Comparison of ENCODE assay signal across 12 mouse cellular contexts in the genomic region with DNA sequence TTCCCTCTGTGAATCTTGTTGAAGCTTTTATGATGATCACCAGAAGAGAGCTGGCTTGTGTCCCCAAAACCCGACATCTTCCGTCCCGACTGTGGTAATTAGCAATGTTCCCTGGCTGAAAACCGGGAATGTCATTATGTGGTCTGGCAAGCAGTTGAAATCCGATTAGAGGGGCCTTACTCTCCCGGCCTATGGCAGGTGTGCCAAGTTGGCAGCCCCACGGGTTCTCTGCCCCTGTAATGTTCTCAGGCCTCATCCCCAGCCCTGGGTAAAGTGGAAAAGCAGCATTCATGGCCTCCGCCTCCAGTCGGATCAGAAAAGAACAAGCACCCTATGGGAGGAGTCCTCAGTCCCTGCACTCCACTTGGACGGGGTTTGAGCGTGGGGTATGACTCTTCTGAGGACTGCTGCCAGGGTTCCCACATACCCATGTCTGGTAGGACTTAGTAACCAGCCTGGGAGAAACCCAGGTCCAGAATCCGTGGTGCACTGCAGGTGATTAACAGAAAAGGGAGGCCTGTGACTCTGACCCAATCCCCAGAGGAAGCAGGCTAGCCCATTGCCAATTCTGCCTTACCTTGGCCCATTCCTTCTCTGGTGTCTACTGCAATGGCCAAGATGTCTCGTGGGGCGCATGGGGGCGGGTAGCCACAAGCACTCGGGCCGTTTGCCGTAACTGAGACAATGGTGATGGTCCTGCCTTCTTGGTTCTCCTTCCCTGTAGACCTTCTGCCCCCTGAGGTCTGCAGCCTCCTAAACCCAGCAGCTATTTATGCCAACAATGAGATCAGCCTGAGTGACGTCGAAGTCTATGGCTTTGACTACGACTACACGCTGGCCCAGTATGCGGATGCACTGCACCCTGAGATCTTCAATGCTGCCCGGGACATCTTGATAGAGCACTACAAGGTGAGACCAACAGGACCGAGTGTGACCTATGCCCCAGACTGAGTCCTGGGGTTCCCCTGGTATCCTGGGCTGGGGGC. TPM values are rescaled to one million over a fixed set of nuclear protein-coding genes. Genes with fewer than 3 reads are reported as not detected.
DNase-seq lines count a peak whose midpoint lies in the region; ATAC-seq lines count a peak whose summit lies in the region.
"Had no signal": no experiment of that assay in that cellular context is flagged by ENCODE, and none has a peak within 500 bp of the region (broad histone marks: within the 10 kb centered on the region; RNA-seq: fewer than 3 reads in every experiment).

No protein-coding gene starts in this region.

- no peaks in the 10 kb centered on the region for H3K9me3 ChIP-seq in embryonic facial prominence, embryonic 13.5 days
- H3K9me3 ChIP-seq in embryonic facial prominence, embryonic 10.5 days: no peaks in the 10 kb centered on the region
- no peaks in the 10 kb centered on the region for H3K9me3 ChIP-seq in forebrain, embryonic 15.5 days
- H3K9me3 ChIP-seq: liver, embryonic 13.5 days; neural tube, embryonic 13.5 days had no signal

- H3K4me3 ChIP-seq in embryonic facial prominence, embryonic 13.5 days: no peak overlapping the region
- H3K4me3 ChIP-seq in embryonic facial prominence, embryonic 10.5 days: no peak overlapping the region
- H3K4me3 ChIP-seq in forebrain, embryonic 15.5 days: no peak overlapping the region

- peak overlapping the region; percentile 84 for H3K4me2 ChIP-seq in embryonic facial prominence, embryonic 13.5 days
- H3K4me2 ChIP-seq in forebrain, embryonic 15.5 days (replicated peaks): no peak overlapping the region

- peaks cover 42% of the 10 kb centered on the region for H3K4me1 ChIP-seq in embryonic facial prominence, embryonic 13.5 days
- H3K4me1 ChIP-seq in embryonic facial prominence, embryonic 10.5 days: peaks cover 60% of the 10 kb centered on the region
- peaks cover 57% of the 10 kb centered on the region for H3K4me1 ChIP-seq in forebrain, embryonic 15.5 days

- H3K27ac ChIP-seq in embryonic facial prominence, embryonic 13.5 days: peak overlapping the region; percentile 76
- H3K27ac ChIP-seq in embryonic facial prominence, embryonic 10.5 days (replicated peaks): no peak overlapping the region
- peak overlapping the region; percentile 71 for H3K27ac ChIP-seq in forebrain, embryonic 15.5 days (replicated peaks)

- intact Hi-C loops in left cerebral cortex, postnatal 4 days (cut with DNase I): no loop called here
- intact Hi-C loops in left cerebral cortex, postnatal 36 days (cut with DNase I): loop anchor here (5.0 to 10.0 kb wide), 2 partner anchors 63 to 360 kb away; partner anchors contain the start of genes Eaf1 and Mettl6

- no peaks in the 10 kb centered on the region for H3K27me3 ChIP-seq in embryonic facial prominence, embryonic 13.5 days
- no peaks in the 10 kb centered on the region for H3K27me3 ChIP-seq in embryonic facial prominence, embryonic 10.5 days (replicated peaks; ENCODE audit: low read depth, poor library complexity, severe bottlenecking)
- H3K27me3 ChIP-seq in forebrain, embryonic 15.5 days: no peaks in the 10 kb centered on the region
- H3K27me3 ChIP-seq: liver, embryonic 13.5 days; neural tube, embryonic 13.5 days had no signal

- WGBS in embryonic facial prominence, embryonic 13.5 days: 81% methylated on average over 25 of the region's 25 CpGs
- WGBS in embryonic facial prominence, embryonic 10.5 days: 91% methylated on average over 25 of the region's 25 CpGs
- 65% methylated on average over 25 of the region's 25 CpGs for WGBS in forebrain, embryonic 15.5 days

- peak overlapping the region; percentile 94; the same call in 1 of the 2 replicates for H3K9ac ChIP-seq in embryonic facial prominence, embryonic 13.5 days
- no peak overlapping the region for H3K9ac ChIP-seq in forebrain, embryonic 15.5 days (replicated peaks)
- H3K9ac ChIP-seq: liver, embryonic 13.5 days had no signal

- ATAC-seq in embryonic facial prominence, embryonic 13.5 days (ENCODE audit: insufficient number of reproducible peaks, insufficient read depth, low FRiP score, low TSS enrichment, low read depth): no peak
- ATAC-seq in forebrain, embryonic 15.5 days (replicated peaks): 0 out of 2 replicates have a peak, but pooled peaks have one; percentile 2

- no peak for DNase-seq in embryonic facial prominence, embryonic 10.5 days (ENCODE audit: low spot score)
- DNase-seq in left cerebral cortex, postnatal 4 days: peak; percentile 90
- no peak for DNase-seq in left cerebral cortex, postnatal 36 days (ENCODE audit: low spot score in 2 of 2)
- peak; percentile 72 for DNase-seq in MN1 (ENCODE audit: low spot score)
- no peak for DNase-seq in thymus, postnatal 25 days
- DNase-seq in urinary bladder, adult 2 months (ENCODE audit: low spot score): no peak
- DNase-seq: cerebellum, postnatal 36 days; kidney, postnatal 36 days; liver, embryonic 13.5 days had no signal

- peaks cover 53% of the 10 kb centered on the region for H3K36me3 ChIP-seq in embryonic facial prominence, embryonic 13.5 days
- peaks cover 71% of the 10 kb centered on the region for H3K36me3 ChIP-seq in embryonic facial prominence, embryonic 10.5 days (replicated peaks)
- H3K36me3 ChIP-seq in forebrain, embryonic 15.5 days: peaks cover 25% of the 10 kb centered on the region

RNA-seq across cellular contexts. Expression of gene Nt5dc2, which starts 3.5 kb away (rescaled TPM):
- polyA plus RNA-seq in embryonic facial prominence, embryonic 13.5 days (2015; fragmentation: Nextera tagmentation; extraction: Ambion mirVana): 298 and 330 TPM in 2 replicates
- 589 and 605 TPM in 2 replicates for polyA plus RNA-seq in embryonic facial prominence, embryonic 10.5 days (2016; fragmentation: Nextera tagmentation; extraction: Ambion mirVana)
- 10 to 100 TPM; 16.9 to 19.4 TPM for total RNA-seq in left cerebral cortex, postnatal 4 days (2021)
- total RNA-seq in left cerebral cortex, postnatal 36 days (2021): 1 to 10 TPM; 2.8 to 4.6 TPM
- 223 and 240 TPM in 2 replicates for polyA plus RNA-seq in forebrain, embryonic 15.5 days (2015; fragmentation: Nextera tagmentation; extraction: Ambion mirVana)
- polyA plus RNA-seq in urinary bladder, adult 2 months (2012; rRNA removed): 8.0 and 8.1 TPM in 2 replicates

RNA-seq across cellular contexts. Expression of gene Smim4, which starts 5.6 kb away (rescaled TPM):
- 72.6 and 80.7 TPM in 2 replicates for polyA plus RNA-seq in embryonic facial prominence, embryonic 13.5 days (2015; fragmentation: Nextera tagmentation; extraction: Ambion mirVana)
- polyA plus RNA-seq in embryonic facial prominence, embryonic 10.5 days (2016; fragmentation: Nextera tagmentation; extraction: Ambion mirVana): 62.3 and 63.3 TPM in 2 replicates
- total RNA-seq in left cerebral cortex, postnatal 4 days (2021): 10 to 100 TPM; 24.8 to 25.7 TPM
- 10 to 100 TPM; 24.6 to 32.9 TPM for total RNA-seq in left cerebral cortex, postnatal 36 days (2021)
- polyA plus RNA-seq in forebrain, embryonic 15.5 days (2015; fragmentation: Nextera tagmentation; extraction: Ambion mirVana): 66.1 and 74.5 TPM in 2 replicates
- 28.1 and 42.8 TPM in 2 replicates for polyA plus RNA-seq in urinary bladder, adult 2 months (2012; rRNA removed)

RNA-seq across cellular contexts. Expression of gene Stab1, which starts 34.1 kb away (rescaled TPM):
- 27.5 and 34.5 TPM in 2 replicates for polyA plus RNA-seq in embryonic facial prominence, embryonic 13.5 days (2015; fragmentation: Nextera tagmentation; extraction: Ambion mirVana)
- 21.0 and 22.3 TPM in 2 replicates for polyA plus RNA-seq in embryonic facial prominence, embryonic 10.5 days (2016; fragmentation: Nextera tagmentation; extraction: Ambion mirVana)
- 10 to 100 TPM; 23.9 to 30.5 TPM for total RNA-seq in left cerebral cortex, postnatal 4 days (2021)
- total RNA-seq in left cerebral cortex, postnatal 36 days (2021): 10 to 100 TPM; 22.5 to 23.5 TPM
- polyA plus RNA-seq in forebrain, embryonic 15.5 days (2015; fragmentation: Nextera tagmentation; extraction: Ambion mirVana): 12.9 and 19.0 TPM in 2 replicates
- 85.3 and 90.2 TPM in 2 replicates for polyA plus RNA-seq in urinary bladder, adult 2 months (2012; rRNA removed)

Comparison
In these comparisons a context has a peak if more than half of its experiments do, and no peak if none do; other contexts are left out.
1. DNase-seq: peak in left cerebral cortex, postnatal 4 days (single experiment) and MN1 (single experiment); none in embryonic facial prominence, embryonic 10.5 days (single experiment), left cerebral cortex, postnatal 36 days (0 of 2), thymus, postnatal 25 days (single experiment) and urinary bladder, adult 2 months (single experiment).
2. RNA of gene Nt5dc2, which starts 3.5 kb away (polyA plus RNA-seq): 589 to 605 TPM in embryonic facial prominence, embryonic 10.5 days, 298 to 330 TPM in embryonic facial prominence, embryonic 13.5 days and 223 to 240 TPM in forebrain, embryonic 15.5 days; 8.0 to 8.1 TPM in urinary bladder, adult 2 months; every median in the first group is over 10 times any median in the second.